Mouse (Mus musculus) kidney, adult 2 months (tissue): ENCODE measurements around the gene Vars2.

Source experiments
- CTCF ChIP-seq: fragments of 200-500 bp; conservative IDR thresholded peaks from 2 replicates; pipeline ENCODE4 v1.5.1; 2011; ENCODE audit warnings: low read depth, mild to moderate bottlenecking, control low read depth, low read length, moderate library complexity, mixed read lengths; ENCODE audit not compliant: insufficient read depth, insufficient read length
- POLR2A ChIP-seq: fragments of 200-500 bp; IDR thresholded peaks from one replicate; pipeline ENCODE4 v1.6.1; 2011; ENCODE audit warnings: low read depth, low read length, control low read depth

DNA sequence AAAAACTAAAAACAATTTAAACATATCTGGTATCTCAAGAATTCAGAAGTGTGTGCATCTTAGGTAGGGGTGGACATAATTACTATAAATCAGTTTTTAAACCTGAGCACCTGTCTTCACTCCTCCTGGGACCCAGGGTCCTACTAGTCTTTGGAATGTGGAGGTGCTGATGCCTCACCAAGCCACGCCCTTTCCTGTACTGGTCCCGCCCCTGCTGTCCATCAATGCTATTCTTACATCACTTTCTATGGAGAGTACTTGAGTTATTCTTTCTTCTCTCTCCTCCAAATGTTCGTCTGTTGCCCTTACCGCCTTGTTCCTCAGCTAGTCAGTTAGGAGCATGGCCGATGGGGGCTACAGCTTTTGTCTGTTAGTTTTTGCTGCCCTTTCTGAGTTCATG is 31.0 kb downstream of the Vars2 start:
- TF ChIP-seq CTCF: no peak
- no peak for TF ChIP-seq POLR2A
